Mouse (Mus musculus) frontal cortex, postnatal 36 days (tissue): ENCODE data around the gene Pdgfc.

Experiments used
- DNase-seq, 2 experiments: peaks; one replicate each; pipeline ENCODE4 v3.0.0; 2022; ENCODE audit warnings: low spot score in 2 of 2

The Pdgfc gene

GRCm38 (mm10) chr3:81036151-81036553 is at the start of gene Pdgfc:
TSS of gene Pdgfc (plus strand) at chr3:81036416.
- DNase-seq: no peak

GRCm38 (mm10) chr3:81009245-81009644 is 27.0 kb upstream of the Pdgfc start:
- no peak for DNase-seq

GRCm38 (mm10) chr3:81009899-81010298 is 26.3 kb upstream of the Pdgfc start:
- DNase-seq: no peak

GRCm38 (mm10) chr3:81017385-81018051 is 18.7 kb upstream of the Pdgfc start:
- no peak for DNase-seq

- DNase-seq: no peak
Measured at GRCm38 (mm10) chr3:81020064-81020463, 16.2 kb upstream of the Pdgfc start.

- DNase-seq: no peak
Measured at GRCm38 (mm10) chr3:81021783-81022182, 14.4 kb upstream of the Pdgfc start.

GRCm38 (mm10) chr3:81022266-81022665 is 13.9 kb upstream of the Pdgfc start:
- DNase-seq: no peak

- no peak for DNase-seq
Measured at GRCm38 (mm10) chr3:81022845-81023244, 13.4 kb upstream of the Pdgfc start.

GRCm38 (mm10) chr3:81023568-81023967 is 12.6 kb upstream of the Pdgfc start:
- no peak for DNase-seq

GRCm38 (mm10) chr3:81025568-81026213 is 10.5 kb upstream of the Pdgfc start:
- no peak for DNase-seq

GRCm38 (mm10) chr3:81028361-81028760 is 7.9 kb upstream of the Pdgfc start:
- no peak for DNase-seq

GRCm38 (mm10) chr3:81029321-81029720 is 6.9 kb upstream of the Pdgfc start:
- DNase-seq: no peak

- DNase-seq: no peak
Measured at GRCm38 (mm10) chr3:81029909-81030308, 6.3 kb upstream of the Pdgfc start.

- DNase-seq: no peak
Measured at GRCm38 (mm10) chr3:81030311-81030710, 5.9 kb upstream of the Pdgfc start.

- DNase-seq: no peak
Measured at GRCm38 (mm10) chr3:81032014-81032413, 4.2 kb upstream of the Pdgfc start.

GRCm38 (mm10) chr3:81034336-81035102 is 1.7 kb upstream of the Pdgfc start:
- DNase-seq: no peak

GRCm38 (mm10) chr3:81036554-81037311 is 517 bp downstream of the Pdgfc start:
- peak; percentile 52 to 62 for DNase-seq

GRCm38 (mm10) chr3:81037312-81037859 is 1.2 kb downstream of the Pdgfc start:
- DNase-seq: peak in 1 of 2 experiments; percentile 50

GRCm38 (mm10) chr3:81039131-81039653 is 3.0 kb downstream of the Pdgfc start:
- peak; percentile 47 to 61 for DNase-seq

GRCm38 (mm10) chr3:81044653-81045343 is 8.6 kb downstream of the Pdgfc start:
- DNase-seq: no peak
